Mouse (Mus musculus) hindbrain, embryonic 12.5 days (tissue): ENCODE results near the gene Csf1. TPM values are rescaled to one million over a fixed set of nuclear protein-coding genes. Genes with fewer than 3 reads are reported as not detected.

Experiments
- ATAC-seq: fragments of 200-750 bp; cut with Nextera tagmentation; 2 replicates; pipeline ENCODE4 v1.8.0; 2017; ENCODE audit warnings: moderate TSS enrichment; ENCODE audit not compliant: low FRiP score
- H3K27ac ChIP-seq: fragments of 300-500 bp; sonication (generic); 2 replicates; pipeline ENCODE4 v1.5.1; 2016; ENCODE audit warnings: mild to moderate bottlenecking
- H3K27me3 ChIP-seq: fragments of 300-500 bp; sonication (generic); 2 replicates; pipeline ENCODE4 v1.6.1; 2016; ENCODE audit warnings: mild to moderate bottlenecking
- H3K36me3 ChIP-seq: fragments of 300-500 bp; sonication (generic); 2 replicates; pipeline ENCODE4 v1.6.1; 2016; ENCODE audit warnings: mild to moderate bottlenecking
- H3K4me1 ChIP-seq: fragments of 300-500 bp; sonication (generic); 2 replicates; pipeline ENCODE4 v1.6.1; 2016
- H3K4me2 ChIP-seq: fragments of 300-500 bp; sonication (generic); replicated peaks from 2 replicates; pipeline ENCODE4 v1.6.1; 2016; ENCODE audit warnings: mild to moderate bottlenecking
- H3K4me3 ChIP-seq: fragments of 300-500 bp; sonication (generic); 2 replicates; pipeline ENCODE4 v1.5.1; 2016; ENCODE audit warnings: mild to moderate bottlenecking
- H3K9ac ChIP-seq: fragments of 300-500 bp; sonication (generic); 2 replicates; pipeline ENCODE4 v1.6.1; 2016; ENCODE audit warnings: mild to moderate bottlenecking, moderate library complexity
- H3K9me3 ChIP-seq: fragments of 300-500 bp; sonication (generic); replicated peaks from 2 replicates; pipeline ENCODE4 v1.6.1; 2016; ENCODE audit warnings: mild to moderate bottlenecking
- WGBS: fragments of 180-500 bp; shearing (Covaris S2); methylation state at CpG from one replicate; pipeline ENCODE4 v1.1.7; 2016; 5-methylcytosine and 5-hydroxymethylcytosine counted together
- polyA plus RNA-seq: library from polyadenylated mRNA; unstranded; fragments of >200 nt; fragmentation: Nextera tagmentation; extraction: Ambion mirVana; gene quantifications from 2 replicates; pipeline ENCODE4 v1.2.1, GENCODE M21; 2016

Gene Csf1
- polyA plus RNA-seq, 1 experiment from 2014 or later, result 8.8 TPM

GRCm38 (mm10) chr3:107756481-107756866, 3.8 kb downstream of the Csf1 start:
- no peak for ATAC-seq
- peaks cover 19% of the 10 kb centered on the region for H3K4me1 ChIP-seq

GRCm38 (mm10) chr3:107755702-107756480, 4.4 kb downstream of the Csf1 start:
- ATAC-seq, result no peak
- no peak overlapping the region for H3K4me2 ChIP-seq

More at GRCm38 (mm10) chr3:107756481-107756866, 3.8 kb downstream of the Csf1 start:
- no peak overlapping the region for H3K4me3 ChIP-seq
- H3K27ac ChIP-seq, result no peak overlapping the region
- no peaks in the 10 kb centered on the region for H3K9me3 ChIP-seq
- peaks cover 9% of the 10 kb centered on the region; the same call in 1 of the 2 replicates for H3K36me3 ChIP-seq
- no peaks in the 10 kb centered on the region for H3K27me3 ChIP-seq
- WGBS, result 85% methylated on average over 2 of the region's 2 CpGs
- H3K9ac ChIP-seq, result no peak overlapping the region
- no peak overlapping the region for H3K4me2 ChIP-seq

GRCm38 (mm10) chr3:107754632-107755031, 5.6 kb downstream of the Csf1 start:
- Histone ChIP-seq H3K9ac (no peak overlapping the region), H3K27ac (no peak overlapping the region), H3K9me3 (no peaks in the 10 kb centered on the region), H3K27me3 (no peaks in the 10 kb centered on the region), H3K4me2 (no peak overlapping the region), H3K36me3 (peaks cover 12% of the 10 kb centered on the region), H3K4me3 (no peak overlapping the region), H3K4me1 (peaks cover 14% of the 10 kb centered on the region)
- 45% methylated on average over 3 of the region's 3 CpGs for WGBS
- ATAC-seq, result no peak

More at GRCm38 (mm10) chr3:107755702-107756480, 4.4 kb downstream of the Csf1 start:
- Histone ChIP-seq H3K9ac (no peak overlapping the region), H3K4me1 (peaks cover 19% of the 10 kb centered on the region), H3K9me3 (no peaks in the 10 kb centered on the region), H3K4me3 (no peak overlapping the region), H3K27ac (no peak overlapping the region), H3K36me3 (peaks cover 9% of the 10 kb centered on the region; the same call in 1 of the 2 replicates), H3K27me3 (no peaks in the 10 kb centered on the region)
- WGBS, result 80% methylated on average over 5 of the region's 5 CpGs

GRCm38 (mm10) chr3:107751607-107752006, 8.7 kb downstream of the Csf1 start:
- H3K4me1 ChIP-seq, result no peaks in the 10 kb centered on the region
- H3K9ac ChIP-seq, result no peak overlapping the region
- H3K4me3 ChIP-seq, result no peak overlapping the region
- no peak overlapping the region for H3K4me2 ChIP-seq
- ATAC-seq, result no peak
- no peaks in the 10 kb centered on the region for H3K27me3 ChIP-seq
- WGBS, result 77% methylated on average over 3 of the region's 3 CpGs
- H3K9me3 ChIP-seq, result no peaks in the 10 kb centered on the region
- no peak overlapping the region for H3K27ac ChIP-seq
- H3K36me3 ChIP-seq, result peaks cover 12% of the 10 kb centered on the region

GRCm38 (mm10) chr3:107750775-107751540, 9.3 kb downstream of the Csf1 start:
- WGBS, result 78% methylated on average over 9 of the region's 9 CpGs
- no peak overlapping the region for H3K27ac ChIP-seq
- H3K36me3 ChIP-seq, result peaks cover 12% of the 10 kb centered on the region
- ATAC-seq, result no peak
- no peak overlapping the region for H3K9ac ChIP-seq
- H3K4me3 ChIP-seq, result no peak overlapping the region
- no peaks in the 10 kb centered on the region for H3K9me3 ChIP-seq
- no peak overlapping the region for H3K4me2 ChIP-seq
- no peaks in the 10 kb centered on the region for H3K4me1 ChIP-seq
- H3K27me3 ChIP-seq, result no peaks in the 10 kb centered on the region

GRCm38 (mm10) chr3:107749446-107749845, 10.8 kb downstream of the Csf1 start:
- Histone ChIP-seq H3K4me3 (no peak overlapping the region), H3K36me3 (peaks cover 12% of the 10 kb centered on the region), H3K27ac (no peak overlapping the region), H3K9ac (no peak overlapping the region), H3K27me3 (no peaks in the 10 kb centered on the region), H3K4me1 (no peaks in the 10 kb centered on the region), H3K9me3 (no peaks in the 10 kb centered on the region), H3K4me2 (no peak overlapping the region)
- ATAC-seq, result no peak
- 88% methylated on average over 4 of the region's 4 CpGs for WGBS

- no peak overlapping the region for H3K4me3 ChIP-seq
- ATAC-seq, result no peak
- H3K9me3 ChIP-seq, result no peaks in the 10 kb centered on the region
Observed at GRCm38 (mm10) chr3:107748260-107748955, 11.9 kb downstream of the Csf1 start.

GRCm38 (mm10) chr3:107746026-107746425, 14.2 kb downstream of the Csf1 start:
- Histone ChIP-seq H3K9ac (no peak overlapping the region), H3K36me3 (peaks cover 4% of the 10 kb centered on the region; the same call in 1 of the 2 replicates), H3K27me3 (no peaks in the 10 kb centered on the region), H3K4me2 (no peak overlapping the region), H3K27ac (no peak overlapping the region), H3K4me3 (no peak overlapping the region), H3K9me3 (no peaks in the 10 kb centered on the region), H3K4me1 (peaks cover 12% of the 10 kb centered on the region)
- WGBS, result 88% methylated on average over 3 of the region's 3 CpGs
- ATAC-seq, result no peak

More at GRCm38 (mm10) chr3:107748260-107748955, 11.9 kb downstream of the Csf1 start:
- Histone ChIP-seq H3K27me3 (no peaks in the 10 kb centered on the region), H3K4me2 (no peak overlapping the region), H3K9ac (no peak overlapping the region), H3K27ac (no peak overlapping the region), H3K4me1 (no peaks in the 10 kb centered on the region), H3K36me3 (peaks cover 12% of the 10 kb centered on the region)
- 89% methylated on average over 14 of the region's 14 CpGs for WGBS

GRCm38 (mm10) chr3:107743650-107744049, 16.6 kb downstream of the Csf1 start:
- ATAC-seq, result no peak
- Histone ChIP-seq H3K9me3 (no peaks in the 10 kb centered on the region), H3K27me3 (no peaks in the 10 kb centered on the region), H3K4me1 (peaks cover 26% of the 10 kb centered on the region), H3K36me3 (no peaks in the 10 kb centered on the region), H3K27ac (no peak overlapping the region), H3K4me2 (no peak overlapping the region), H3K4me3 (no peak overlapping the region), H3K9ac (no peak overlapping the region)
- WGBS, result 94% methylated on average over 1 of the region's 1 CpGs

- no peak overlapping the region for H3K4me2 ChIP-seq
- 33% methylated on average over 3 of the region's 3 CpGs for WGBS
- H3K36me3 ChIP-seq, result no peaks in the 10 kb centered on the region
- H3K27me3 ChIP-seq, result no peaks in the 10 kb centered on the region
- H3K9ac ChIP-seq, result no peak overlapping the region
- ATAC-seq, result no peak
- no peak overlapping the region for H3K4me3 ChIP-seq
- no peaks in the 10 kb centered on the region for H3K9me3 ChIP-seq
- peaks cover 26% of the 10 kb centered on the region for H3K4me1 ChIP-seq
- H3K27ac ChIP-seq, result no peak overlapping the region
Observed at GRCm38 (mm10) chr3:107743107-107743506, 17.2 kb downstream of the Csf1 start.

GRCm38 (mm10) chr3:107742071-107742710, 18.1 kb downstream of the Csf1 start:
- Histone ChIP-seq H3K4me1 (peaks cover 26% of the 10 kb centered on the region), H3K9ac (no peak overlapping the region), H3K36me3 (no peaks in the 10 kb centered on the region), H3K9me3 (no peaks in the 10 kb centered on the region), H3K27ac (no peak overlapping the region), H3K27me3 (no peaks in the 10 kb centered on the region), H3K4me2 (no peak overlapping the region), H3K4me3 (no peak overlapping the region)
- no peak for ATAC-seq
- 90% methylated on average over 10 of the region's 10 CpGs for WGBS

GRCm38 (mm10) chr3:107741387-107741786, 18.9 kb downstream of the Csf1 start:
- Histone ChIP-seq H3K4me3 (no peak overlapping the region), H3K4me2 (no peak overlapping the region), H3K36me3 (no peaks in the 10 kb centered on the region), H3K9me3 (no peaks in the 10 kb centered on the region), H3K9ac (no peak overlapping the region), H3K27ac (peak overlapping the region; percentile 74), H3K27me3 (no peaks in the 10 kb centered on the region), H3K4me1 (peaks cover 26% of the 10 kb centered on the region)
- ATAC-seq, result no peak
